Mouse (Mus musculus) WW6 (cell line): ENCODE results near the gene Saxo1.

Experiments used
- DNase-seq: peaks from one replicate; pipeline ENCODE4 v3.0.0-alpha.2; 2013; ENCODE audit warnings: low read depth, low spot score

The Saxo1 gene

GRCm38 (mm10) chr4:86527162-86528136 lies 30.7 kb downstream of the Saxo1 start:
- DNase-seq, result no peak

DNA sequence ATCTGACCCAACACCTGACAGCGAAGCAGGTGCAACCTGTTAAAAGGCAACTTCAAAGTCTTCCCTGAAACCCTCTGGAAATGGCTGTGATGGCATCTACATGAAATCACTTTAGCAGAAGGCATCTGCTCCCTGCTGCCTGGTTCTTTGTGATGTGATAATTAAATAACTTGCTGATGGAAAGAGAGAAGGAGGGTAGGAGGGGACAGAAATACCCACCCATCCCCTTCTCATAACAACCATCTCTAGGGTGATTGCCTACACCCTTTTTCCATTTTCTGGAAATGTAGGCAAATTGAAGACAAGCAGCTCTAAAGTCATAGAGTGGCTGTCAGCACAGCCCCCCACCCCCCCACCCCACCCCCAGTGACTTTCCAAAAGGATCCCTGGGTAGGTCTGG lies 33.6 kb downstream of the Saxo1 start:
- DNase-seq, result no peak

DNA sequence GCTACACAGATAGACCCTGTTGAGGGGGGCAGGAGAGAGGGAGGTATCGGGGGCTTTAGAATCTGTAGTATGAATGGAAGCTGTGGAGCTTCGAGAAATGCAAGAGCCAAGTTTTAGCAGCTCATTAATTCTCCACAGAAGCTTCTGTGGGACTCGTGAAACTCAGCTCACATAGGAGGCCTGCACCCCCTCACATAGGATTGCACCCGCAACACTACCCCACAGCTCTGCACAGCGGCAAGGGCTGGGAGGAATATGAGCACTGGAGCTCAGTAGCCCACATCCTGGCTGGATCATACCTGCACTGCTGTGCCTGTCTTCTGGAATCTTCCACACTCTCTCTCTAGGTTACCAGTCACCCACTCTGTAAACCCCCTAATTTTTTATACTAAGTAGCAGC lies 34.4 kb downstream of the Saxo1 start:
- no peak for DNase-seq

GRCm38 (mm10) chr4:86520695-86521094 lies 37.4 kb downstream of the Saxo1 start:
- no peak for DNase-seq

GRCm38 (mm10) chr4:86519953-86520352 lies 38.2 kb downstream of the Saxo1 start:
- DNase-seq, result no peak

DNA sequence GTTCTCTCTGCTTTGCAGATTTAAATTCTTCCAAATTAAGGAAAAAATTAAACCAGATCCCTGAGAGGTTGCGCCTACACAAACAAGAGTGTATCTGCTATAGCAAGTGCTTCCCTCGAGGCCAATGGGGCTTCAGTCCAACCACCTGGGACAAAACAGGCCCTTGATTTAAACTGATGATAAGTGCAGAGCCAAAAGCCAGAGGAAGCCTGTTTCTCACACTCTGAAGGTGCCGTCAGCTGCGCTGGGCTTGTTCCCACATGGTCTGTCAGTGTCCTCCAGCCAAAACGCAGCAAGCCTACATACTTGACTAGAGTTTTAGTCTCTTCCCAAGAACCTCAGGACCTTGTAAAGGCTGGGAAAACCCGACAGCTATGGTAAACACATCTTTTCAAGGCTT lies 53.5 kb downstream of the Saxo1 start:
- DNase-seq, result no peak

GRCm38 (mm10) chr4:86499561-86499960 lies 58.6 kb downstream of the Saxo1 start:
- DNase-seq, result no peak

GRCm38 (mm10) chr4:86498754-86499153 lies 59.4 kb downstream of the Saxo1 start:
- DNase-seq, result no peak

- no peak for DNase-seq
These were observed 69.0 kb downstream of the Saxo1 start for GRCm38 (mm10) chr4:86489128-86489527.

GRCm38 (mm10) chr4:86486901-86487300 lies 71.2 kb downstream of the Saxo1 start:
- DNase-seq, result no peak

DNA sequence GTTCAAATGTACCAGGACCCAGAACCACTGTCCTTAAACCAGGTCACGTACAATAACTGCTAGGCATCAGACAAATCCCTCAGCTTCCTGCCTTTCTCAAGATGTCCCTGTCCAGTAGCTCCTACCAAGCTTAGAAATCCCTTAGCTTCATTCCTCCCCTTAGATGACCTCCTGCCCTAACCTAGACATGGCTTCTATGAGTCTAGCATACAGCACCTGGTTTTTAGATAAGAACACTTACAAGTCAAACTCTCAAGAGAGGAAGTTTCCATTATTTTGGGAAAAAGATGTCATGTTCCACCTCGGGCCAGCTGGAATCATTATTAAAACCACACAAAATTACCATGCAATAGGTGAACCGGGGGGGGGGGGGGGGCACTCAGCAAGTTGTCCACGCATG lies 71.6 kb downstream of the Saxo1 start:
- no peak for DNase-seq

DNA sequence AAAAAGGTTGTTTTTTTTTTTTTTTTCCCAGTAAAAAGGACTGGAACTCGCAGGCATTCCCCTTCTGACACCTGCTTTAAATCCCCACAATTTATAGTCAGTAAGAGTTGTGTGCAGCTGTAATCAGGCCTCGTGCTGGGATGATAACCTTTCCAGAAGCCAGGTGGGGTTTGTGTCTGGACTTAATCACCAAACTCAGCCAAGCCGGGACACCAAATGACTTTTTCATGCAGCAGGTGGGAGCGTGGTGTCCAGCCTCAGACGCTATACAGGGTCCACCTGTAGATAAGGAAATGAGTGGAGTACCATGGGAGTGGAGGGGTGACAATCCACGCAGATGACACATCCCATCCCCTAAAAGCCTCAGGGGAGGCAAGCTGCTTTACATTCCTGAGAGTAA lies 73.1 kb downstream of the Saxo1 start:
- no peak for DNase-seq

GRCm38 (mm10) chr4:86483686-86484085 lies 74.4 kb downstream of the Saxo1 start:
- no peak for DNase-seq

DNA sequence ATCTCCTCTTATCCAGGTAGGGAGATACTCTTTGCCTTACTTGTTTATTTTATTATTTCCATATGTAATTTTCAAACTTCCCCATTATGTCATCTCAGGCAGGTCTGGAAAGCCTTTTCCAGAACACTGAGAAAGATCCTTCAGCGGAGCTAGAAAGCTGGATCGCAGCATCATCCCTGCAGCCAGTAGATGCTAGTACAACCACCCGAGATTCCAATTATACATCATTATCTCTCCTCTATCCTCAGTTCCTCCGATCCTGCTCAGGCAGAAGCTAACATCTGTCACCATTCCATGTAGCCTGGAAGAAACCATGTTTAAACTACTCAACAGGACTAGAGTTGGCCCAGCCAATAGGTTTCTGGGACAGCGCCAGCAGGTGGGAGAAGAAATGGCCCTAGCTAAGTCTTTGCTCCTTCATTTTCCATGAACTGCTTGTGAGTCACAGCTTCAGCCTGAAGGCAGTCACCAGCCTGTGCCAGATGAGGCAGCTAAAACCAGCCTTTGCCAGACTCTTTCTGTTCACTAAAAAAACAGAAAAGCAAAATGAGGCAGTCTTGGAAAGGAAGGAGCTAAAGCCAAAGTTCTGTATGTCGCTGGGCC lies 75.0 kb downstream of the Saxo1 start:
- no peak for DNase-seq

DNA sequence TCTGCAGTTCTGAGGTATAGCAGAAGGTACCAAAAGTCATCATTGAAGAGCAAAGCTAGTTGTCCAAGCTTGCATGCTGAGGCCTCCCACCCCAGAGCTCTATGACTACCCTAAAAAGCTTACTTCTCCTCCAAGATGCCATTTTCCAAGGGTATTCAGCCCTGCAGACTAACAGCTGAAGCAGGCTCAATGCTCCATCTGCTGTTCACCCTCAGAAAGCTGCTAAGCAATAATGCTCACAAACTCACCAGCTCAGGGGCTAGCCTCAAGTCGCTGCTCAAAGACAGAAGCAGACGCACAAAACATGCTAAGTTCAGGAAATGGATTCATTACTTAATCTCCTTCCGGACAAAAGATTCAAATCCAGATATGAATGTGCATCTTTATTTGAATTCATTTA lies 77.2 kb downstream of the Saxo1 start:
- DNase-seq, result no peak

- DNase-seq, result no peak
These were observed 93.3 kb downstream of the Saxo1 start for GRCm38 (mm10) chr4:86464808-86465207.

GRCm38 (mm10) chr4:86450468-86450867 lies 107.7 kb downstream of the Saxo1 start:
- no peak for DNase-seq

DNA sequence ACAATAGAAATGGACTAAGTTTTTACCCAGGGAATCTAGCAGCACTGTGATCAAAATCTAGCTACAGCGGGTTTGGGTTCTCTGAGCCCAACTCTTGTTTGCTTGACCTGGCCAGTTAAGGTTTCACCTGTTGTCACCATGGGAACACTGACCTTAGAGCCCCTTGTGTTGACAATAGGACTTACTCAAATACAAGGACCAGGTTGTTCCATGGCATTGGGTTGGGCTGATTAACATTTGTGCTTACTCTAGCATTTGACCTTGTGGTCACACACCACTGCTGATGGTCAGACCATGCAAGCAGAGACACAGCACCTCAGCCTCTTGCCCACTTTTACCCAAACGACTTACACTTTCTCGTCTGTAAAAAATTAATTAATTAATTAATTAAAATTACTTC lies 121.8 kb downstream of the Saxo1 start:
- no peak for DNase-seq

- no peak for DNase-seq
These were observed 122.5 kb downstream of the Saxo1 start for GRCm38 (mm10) chr4:86435631-86436030.

DNA sequence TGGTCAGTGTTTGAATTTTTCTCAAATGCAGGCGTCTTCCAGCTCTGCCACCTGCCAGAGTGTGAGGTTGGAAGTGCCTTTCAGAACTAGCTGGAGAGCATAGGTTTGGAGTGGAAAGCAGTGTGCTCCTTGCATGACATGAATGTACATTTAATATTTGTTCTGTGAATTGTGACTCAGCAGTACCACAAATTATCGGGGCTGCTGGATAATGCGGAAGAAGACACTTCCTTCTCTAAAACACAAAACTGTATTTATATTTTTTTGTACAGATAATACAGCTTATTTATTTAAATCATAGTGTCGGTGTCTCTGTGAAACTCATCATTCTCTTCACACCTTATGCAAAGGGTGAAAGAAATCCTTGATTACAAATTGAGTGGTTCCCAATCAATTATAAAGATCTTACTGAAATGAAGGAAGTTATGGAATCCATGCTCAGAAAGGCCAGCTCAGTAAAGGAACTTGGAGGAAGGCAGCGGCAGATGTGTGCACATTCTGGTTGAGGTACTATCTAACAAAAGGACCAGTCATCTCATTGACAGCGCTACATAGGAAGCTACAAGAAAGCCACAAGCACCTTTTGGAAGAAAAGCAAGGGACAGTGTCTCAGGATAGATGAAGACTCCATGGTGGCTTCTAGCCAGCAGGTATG lies 129.9 kb downstream of the Saxo1 start:
- DNase-seq, result no peak

GRCm38 (mm10) chr4:86427312-86427711 lies 130.8 kb downstream of the Saxo1 start:
- no peak for DNase-seq

DNA sequence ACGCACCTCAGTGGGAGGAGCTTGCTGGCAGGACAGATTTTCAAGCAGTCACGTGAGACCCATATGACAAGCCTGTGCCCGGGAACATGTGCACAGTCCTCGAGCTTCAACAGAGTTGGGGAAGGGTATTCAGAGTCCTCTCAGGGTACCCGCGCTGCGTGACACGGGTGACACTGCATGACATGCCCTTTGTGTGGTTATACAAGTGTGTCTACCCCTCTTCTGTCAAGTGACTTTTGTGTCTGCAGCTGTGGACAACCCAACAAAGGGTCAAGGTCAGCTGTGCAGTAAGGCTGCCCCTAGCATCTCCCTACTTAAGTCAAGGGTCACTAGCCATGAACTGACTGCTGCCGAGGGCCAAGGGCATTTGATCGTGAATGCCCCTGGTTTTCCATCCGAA lies 131.6 kb downstream of the Saxo1 start:
- DNase-seq, result no peak

- no peak for DNase-seq
These were observed 132.5 kb downstream of the Saxo1 start for GRCm38 (mm10) chr4:86425581-86425980.
